Mouse (Mus musculus) activated CD4-positive, CD25-positive, alpha-beta regulatory T cell (primary cell): ENCODE measurements around the gene Cyp2c66. TPM values are rescaled to one million over a fixed set of nuclear protein-coding genes. Genes with fewer than 3 reads are reported as not detected.

ENCODE experiments used
- polyA plus RNA-seq, 2 experiments: library from polyadenylated mRNA; unstranded; fragments of 100-300 nt; shearing (Covaris generic); gene quantifications; one replicate each; pipeline ENCODE4 v1.2.1; 2017

Gene Cyp2c66
- under 1 TPM in 1 of 2 experiments, not detected in 1; 0.10 TPM for polyA plus RNA-seq

DNA sequence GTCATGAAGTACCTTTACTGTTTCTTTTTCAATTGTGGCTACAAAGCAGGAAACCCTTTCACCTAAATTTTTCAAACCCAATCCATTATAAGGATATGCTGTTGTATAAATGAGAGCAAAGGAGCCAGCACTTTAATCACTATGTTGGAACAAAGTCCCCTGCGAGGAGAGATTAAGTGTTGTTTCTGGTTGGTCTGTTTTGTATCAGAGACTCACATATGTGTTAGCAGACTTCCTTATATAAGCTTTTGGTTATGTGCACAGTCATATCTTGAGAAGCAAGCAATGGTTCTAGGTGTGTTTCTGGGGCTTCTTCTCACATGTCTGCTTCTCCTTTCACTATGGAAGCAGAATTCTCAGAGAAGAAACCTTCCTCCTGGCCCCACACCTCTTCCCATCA is at the start of gene Cyp2c66:
Gene Cyp2c66, plus strand, starts transcription at position 255 of the 400 bp plus-strand sequence.

Other genes starting within 250 kb of the Cyp2c66 start
- 10 to 100 TPM; 26.0 to 31.7 TPM for gene Hells, start 183.0 kb upstream of the Cyp2c66 start, polyA plus RNA-seq
- gene Cyp2c55, start 106.9 kb upstream of the Cyp2c66 start, polyA plus RNA-seq = not detected
- gene Cyp2c65, start 52.9 kb upstream of the Cyp2c66 start, polyA plus RNA-seq = not detected
- gene Cyp2c29, start 155.5 kb downstream of the Cyp2c66 start, polyA plus RNA-seq = under 1 TPM in 1 of 2 experiments, not detected in 1; 0.38 TPM